Mouse (Mus musculus): ENCODE measurements around the gene Col5a2.
"Not testable (repeated sequence)": the region's sequence is repeated elsewhere in the genome, so short reads cannot be mapped to it uniquely, and the experiment has no call there.

Col5a2 gene

GRCm38 (mm10) chr1:45502865-45503332 is at the start of gene Col5a2:
Col5a2 (minus strand) TSS chr1:45503282.
- no peak for DNase-seq (ENCODE audit: low read depth, low spot score)

DNA sequence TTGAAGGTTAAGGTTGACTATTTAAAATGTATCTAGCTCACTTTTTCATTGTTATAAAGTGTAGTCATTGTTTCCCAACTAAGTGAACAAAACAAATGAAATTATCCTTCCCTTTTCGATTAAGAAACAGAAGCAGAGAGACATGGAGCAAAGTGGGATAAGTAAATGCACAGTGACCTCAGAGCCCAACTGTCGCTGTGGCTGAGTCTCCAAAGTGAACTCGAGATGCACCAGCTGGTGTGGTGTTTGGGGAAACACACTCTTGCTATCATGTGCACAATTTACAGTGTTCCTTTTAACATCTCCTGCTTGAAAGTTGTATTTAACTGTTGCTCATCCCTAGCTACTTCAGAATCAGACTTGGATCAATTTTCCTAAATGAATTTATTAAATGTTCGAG is 47.4 kb upstream of the Col5a2 start:
- no peak for DNase-seq (ENCODE audit: low read depth, low spot score)

DNA sequence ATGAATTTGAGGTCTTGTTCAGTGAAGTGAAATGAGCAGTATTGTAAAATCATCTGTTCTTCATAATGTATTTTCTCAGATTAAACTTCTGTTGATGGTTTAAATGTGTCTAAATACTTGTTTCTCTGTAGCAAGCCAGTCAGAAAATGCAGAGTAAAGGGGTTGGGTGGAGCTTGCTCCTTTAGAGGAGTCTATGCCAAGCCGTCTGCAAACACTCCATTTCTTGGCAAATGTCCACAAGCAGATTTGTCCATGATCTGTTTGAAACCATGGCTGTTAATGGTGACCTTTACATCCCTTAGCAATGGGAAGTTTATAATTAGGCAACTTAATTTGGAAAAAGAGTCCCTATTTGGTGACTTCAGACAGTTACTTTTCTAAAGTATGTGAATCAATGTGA is 38.8 kb upstream of the Col5a2 start:
- DNase-seq (ENCODE audit: low read depth, low spot score) = no peak

GRCm38 (mm10) chr1:45541161-45541560 is 38.1 kb upstream of the Col5a2 start:
- no peak for DNase-seq (ENCODE audit: low read depth, low spot score)

DNA sequence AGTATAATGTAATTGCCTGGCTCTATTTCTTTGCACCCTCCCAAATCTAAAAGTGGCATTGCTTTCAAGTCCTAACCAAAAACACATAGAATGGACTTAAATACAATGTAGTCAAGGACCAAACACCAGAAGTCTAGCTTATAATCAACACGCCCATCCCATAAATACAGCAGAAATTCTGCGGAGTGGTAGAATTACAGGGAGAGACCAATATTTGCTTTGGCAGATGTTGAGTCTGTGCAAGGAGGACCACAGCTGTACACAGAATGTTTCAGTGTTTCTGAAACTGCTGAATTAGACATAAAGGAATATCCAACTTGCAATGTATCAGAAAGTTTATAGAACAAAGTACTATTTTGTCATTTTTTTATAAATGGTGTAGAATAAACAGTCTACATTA is 28.4 kb upstream of the Col5a2 start:
- no peak for DNase-seq (ENCODE audit: low read depth, low spot score)

- not testable (repeated sequence) for DNase-seq (ENCODE audit: low read depth, low spot score)
These were observed 24.4 kb upstream of the Col5a2 start for GRCm38 (mm10) chr1:45527476-45527875.

GRCm38 (mm10) chr1:45523601-45524000 is 20.5 kb upstream of the Col5a2 start:
- no peak for DNase-seq (ENCODE audit: low read depth, low spot score)

DNA sequence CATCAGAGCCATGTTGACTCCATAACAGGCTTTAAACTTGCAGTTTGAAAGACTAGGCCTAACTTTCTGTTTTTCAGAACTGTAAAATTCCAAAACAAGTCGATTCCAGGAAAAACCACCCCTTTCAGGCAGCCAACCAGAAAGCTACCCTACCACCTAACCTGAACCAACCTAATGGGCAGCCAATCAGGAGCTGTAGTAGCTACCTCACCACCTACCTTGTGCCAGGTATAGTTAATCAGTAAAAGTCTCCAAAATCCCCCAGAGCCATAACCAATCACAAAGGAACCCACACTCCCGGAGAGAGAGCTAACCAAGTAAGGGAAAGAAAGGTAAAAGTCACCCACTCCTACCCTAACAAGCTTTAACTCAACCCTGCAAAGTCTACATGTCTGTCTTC is 18.4 kb upstream of the Col5a2 start:
- no peak for DNase-seq (ENCODE audit: low read depth, low spot score)

DNA sequence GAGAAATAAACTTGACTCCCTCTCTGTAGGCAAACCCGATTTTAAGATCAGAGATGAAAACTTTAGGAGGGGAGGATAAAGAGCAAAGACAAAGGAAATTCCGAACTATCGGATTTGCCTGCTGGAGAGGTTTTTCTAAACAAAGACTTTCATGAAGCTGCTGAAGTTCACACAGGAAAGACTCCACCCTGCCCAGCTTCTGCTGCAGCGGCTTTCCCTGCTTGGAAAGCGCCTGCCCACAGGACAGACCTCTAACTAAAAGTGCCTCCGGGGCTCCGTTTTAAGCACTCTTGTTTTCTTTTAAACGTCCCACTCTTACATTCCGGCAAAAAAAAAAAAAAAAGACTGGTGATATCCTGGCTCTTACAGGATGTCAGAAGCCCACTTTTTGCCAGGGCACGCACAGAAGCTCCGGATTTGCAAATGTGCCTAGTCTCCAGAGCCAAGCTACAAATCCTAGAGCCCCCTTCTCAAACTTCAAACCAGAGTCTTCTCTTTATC is 791 bp downstream of the Col5a2 start:
- DNase-seq (ENCODE audit: low read depth, low spot score) = no peak

- DNase-seq (ENCODE audit: low read depth, low spot score) = no peak
These were observed 1.6 kb downstream of the Col5a2 start for GRCm38 (mm10) chr1:45501437-45501836.

- no peak for DNase-seq (ENCODE audit: low read depth, low spot score)
These were observed 2.6 kb downstream of the Col5a2 start for GRCm38 (mm10) chr1:45500456-45500855.

DNA sequence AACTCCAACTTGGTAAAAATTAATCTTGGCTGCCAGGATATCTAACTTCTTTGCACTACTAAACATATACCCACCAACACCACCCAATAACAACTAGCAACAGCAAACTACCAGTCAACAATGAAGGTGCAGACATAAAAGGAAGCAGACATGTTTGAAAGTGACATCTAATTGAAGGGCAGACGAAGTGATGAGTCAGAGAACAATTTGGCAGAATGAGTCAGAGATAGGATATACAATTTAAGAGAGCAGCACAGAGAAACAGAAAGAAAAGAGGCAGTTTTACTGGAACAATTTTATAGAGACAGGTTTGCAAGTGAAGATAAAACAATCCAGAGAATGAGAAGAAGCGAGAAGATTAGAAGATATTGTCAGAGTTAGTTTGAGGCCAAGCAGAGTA is 8.1 kb downstream of the Col5a2 start:
- no peak for DNase-seq (ENCODE audit: low read depth, low spot score)

GRCm38 (mm10) chr1:45492130-45492723 is 10.9 kb downstream of the Col5a2 start:
- DNase-seq (ENCODE audit: low read depth, low spot score) = no peak

- no peak for DNase-seq (ENCODE audit: low read depth, low spot score)
These were observed 12.6 kb downstream of the Col5a2 start for GRCm38 (mm10) chr1:45490451-45490850.

DNA sequence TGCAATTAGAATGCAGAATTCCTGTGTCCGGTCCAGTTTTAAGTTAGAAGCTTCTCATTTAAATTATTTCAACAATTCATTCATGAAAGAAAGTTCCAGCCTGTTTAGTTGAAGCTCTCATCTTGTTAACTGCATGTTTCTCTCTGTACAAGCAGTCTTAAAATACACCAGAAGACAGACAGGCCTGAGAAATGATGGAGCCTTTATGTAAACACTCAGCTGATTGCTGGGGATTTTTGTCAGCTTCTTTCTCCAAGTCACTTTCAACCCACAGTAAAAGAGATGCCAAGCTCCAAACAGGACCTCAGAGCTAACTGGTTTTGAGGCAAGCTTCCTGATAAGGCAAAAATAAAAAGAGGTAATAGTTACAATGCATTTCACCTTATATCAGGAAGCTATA is 14.8 kb downstream of the Col5a2 start:
- no peak for DNase-seq (ENCODE audit: low read depth, low spot score)

DNA sequence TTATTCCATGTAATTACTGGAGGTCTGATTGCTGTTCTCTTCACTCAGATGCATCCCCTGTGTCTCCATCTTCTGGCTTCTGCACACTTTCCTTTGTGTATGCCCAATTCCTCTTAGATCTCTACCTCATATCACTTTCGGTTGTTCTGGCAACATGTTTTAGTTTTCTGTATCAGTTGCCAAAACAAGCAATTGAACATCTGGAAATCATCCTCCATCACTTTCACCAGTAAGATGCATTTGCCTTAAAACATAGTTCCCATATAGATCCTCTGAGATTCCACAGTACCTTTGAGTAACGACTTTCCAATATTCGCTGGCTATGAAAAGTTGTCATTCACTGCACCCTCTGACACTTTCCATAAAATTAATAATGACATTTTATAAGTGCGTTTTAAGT is 20.1 kb downstream of the Col5a2 start:
- DNase-seq (ENCODE audit: low read depth, low spot score) = no peak

DNA sequence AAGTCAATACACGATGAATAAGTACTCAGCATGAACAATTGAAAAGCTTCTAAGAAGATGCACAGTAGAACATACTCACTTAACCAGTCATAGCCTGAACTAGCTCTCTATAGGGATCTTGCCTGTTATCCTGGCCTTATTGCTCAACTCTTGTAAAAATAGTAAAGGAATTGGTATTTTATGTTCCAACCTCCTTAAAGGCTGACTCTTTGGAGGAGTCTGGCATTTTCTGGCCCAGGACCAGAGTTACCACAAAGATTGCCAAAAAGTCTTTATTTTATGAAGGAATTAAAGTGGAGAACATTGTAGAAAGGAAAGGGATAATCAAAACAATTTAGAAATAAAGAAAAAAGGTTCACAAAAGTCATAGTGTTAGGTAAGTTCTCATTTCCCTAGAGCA is 21.2 kb downstream of the Col5a2 start:
- DNase-seq (ENCODE audit: low read depth, low spot score) = no peak

GRCm38 (mm10) chr1:45479087-45479486 is 24.0 kb downstream of the Col5a2 start:
- no peak for DNase-seq (ENCODE audit: low read depth, low spot score)

DNA sequence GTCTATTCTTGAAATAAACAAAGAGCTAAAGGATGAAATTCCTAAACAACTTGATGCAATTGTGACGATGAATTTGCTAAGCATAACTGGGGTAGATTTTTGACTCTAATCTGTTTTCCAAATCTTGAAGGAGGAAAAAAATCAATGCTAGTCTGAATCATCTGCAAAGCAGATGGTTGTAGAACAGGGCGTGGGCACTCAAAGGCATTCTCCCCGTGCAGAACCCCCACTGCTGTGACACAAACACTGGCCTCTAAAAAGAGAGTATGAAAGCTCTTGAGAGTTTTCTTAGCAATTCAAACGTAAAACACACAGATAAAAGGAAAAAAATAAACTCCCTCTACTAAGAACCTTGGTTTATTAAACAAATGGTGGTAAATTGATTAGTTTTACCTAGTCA is 30.3 kb downstream of the Col5a2 start:
- no peak for DNase-seq (ENCODE audit: low read depth, low spot score)

GRCm38 (mm10) chr1:45460767-45461166 is 42.3 kb downstream of the Col5a2 start:
- no peak for DNase-seq (ENCODE audit: low read depth, low spot score)

GRCm38 (mm10) chr1:45455763-45456162 is 47.3 kb downstream of the Col5a2 start:
- no peak for DNase-seq (ENCODE audit: low read depth, low spot score)

DNA sequence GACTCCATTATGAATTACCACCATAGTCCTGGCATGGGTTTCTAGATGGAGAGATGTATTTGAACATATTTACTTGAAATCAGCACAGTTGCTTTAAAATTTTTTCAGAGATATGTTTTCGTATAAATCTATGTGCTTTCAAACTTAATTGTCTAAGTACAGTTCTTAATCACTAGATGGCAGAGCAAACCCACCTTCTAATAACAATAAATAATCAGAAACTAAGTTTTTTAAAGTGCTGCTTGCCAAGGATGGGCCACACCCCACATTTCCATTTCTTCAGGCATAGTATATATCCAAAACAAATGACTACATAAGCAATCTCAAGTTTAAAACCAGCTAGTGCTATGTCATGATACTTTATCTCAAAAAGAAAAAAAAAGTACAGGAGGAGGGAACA is 54.2 kb downstream of the Col5a2 start:
- no peak for DNase-seq (ENCODE audit: low read depth, low spot score)

GRCm38 (mm10) chr1:45431922-45432321 is 71.2 kb downstream of the Col5a2 start:
- no peak for DNase-seq (ENCODE audit: low read depth, low spot score)

DNA sequence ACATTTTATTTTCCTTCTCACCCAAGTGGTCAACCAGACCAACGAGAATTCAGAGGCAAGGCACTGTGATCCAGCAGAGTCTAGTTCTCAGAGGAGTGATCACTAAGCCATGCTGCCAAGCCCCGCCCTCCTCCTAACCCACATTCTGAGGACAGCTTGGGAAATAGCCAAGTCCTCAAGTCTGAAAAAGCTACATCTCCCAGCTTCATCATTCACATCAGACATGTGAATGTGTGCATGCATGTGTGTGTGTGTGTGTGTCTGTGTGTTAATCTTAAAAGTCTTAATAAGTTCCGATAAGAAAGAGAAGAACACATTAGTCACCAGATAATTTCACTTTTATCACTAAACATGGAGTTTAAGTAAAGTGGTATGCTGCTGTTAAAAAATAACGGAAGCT is 72.6 kb downstream of the Col5a2 start:
- DNase-seq (ENCODE audit: low read depth, low spot score) = no peak

Data from retina, adult 2 months (tissue).